Mouse (Mus musculus): ENCODE measurements around the gene Cks1b.

DNA sequence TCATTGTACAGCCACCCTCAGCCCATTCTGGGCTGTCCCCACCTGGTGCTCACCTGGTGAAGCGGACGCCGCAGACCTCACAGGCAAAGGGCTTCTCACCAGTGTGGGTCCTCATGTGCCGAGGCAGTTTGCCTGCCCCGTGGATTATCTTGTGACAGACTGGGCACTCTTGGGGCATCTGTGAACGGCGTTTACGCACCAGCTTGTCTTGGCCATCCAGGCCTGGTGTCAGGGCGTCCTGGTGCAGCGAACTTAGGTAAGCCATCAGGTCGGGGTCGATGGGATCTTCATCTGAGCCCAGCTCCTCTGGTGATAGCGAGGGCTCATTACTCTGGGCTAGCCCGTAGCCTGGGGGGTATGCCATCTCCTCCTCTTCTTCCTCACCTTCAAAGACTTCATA, 37.9 kb downstream of the Cks1b start:
- no peak for TF ChIP-seq GATA1 (IDR thresholded peaks at IDR 0.05; ENCODE audit: low read length)
- no peak for TF ChIP-seq TAL1 (IDR thresholded peaks at IDR 0.05; ENCODE audit: low read length)

Data from erythroblast, embryonic 14.5 days (primary cell).